Mouse (Mus musculus) ES-Bruce4 (cell line): ENCODE data around the gene Akirin2.

Experiments used
- CTCF ChIP-seq: IDR thresholded peaks from one replicate; pipeline ENCODE4 v1.8.1; 2011; ENCODE audit warnings: low read depth, low read length
- POLR2A ChIP-seq: IDR thresholded peaks from one replicate; pipeline ENCODE4 v1.8.1; 2011; ENCODE audit warnings: low read length; ENCODE audit not compliant: insufficient read depth

GRCm38 (mm10) chr4:34551098-34551809 is 517 bp downstream of the Akirin2 start:
- no peak for TF ChIP-seq CTCF
- no peak for TF ChIP-seq POLR2A
